Mouse (Mus musculus): Measurements from ENCODE around the gene Kdm4a.

GRCm38 (mm10) chr4:118108779-118109178 is 71.1 kb downstream of the Kdm4a start:
- TF ChIP-seq CTCF (IDR thresholded peaks at IDR 0.05; ENCODE audit: borderline replicate concordance, insufficient read depth, low read length) (no peak), POLR2A (IDR thresholded peaks at IDR 0.05; ENCODE audit: low read depth, low read length) (no peak)
